Mouse (Mus musculus): ENCODE data around the gene Nfia.

DNA sequence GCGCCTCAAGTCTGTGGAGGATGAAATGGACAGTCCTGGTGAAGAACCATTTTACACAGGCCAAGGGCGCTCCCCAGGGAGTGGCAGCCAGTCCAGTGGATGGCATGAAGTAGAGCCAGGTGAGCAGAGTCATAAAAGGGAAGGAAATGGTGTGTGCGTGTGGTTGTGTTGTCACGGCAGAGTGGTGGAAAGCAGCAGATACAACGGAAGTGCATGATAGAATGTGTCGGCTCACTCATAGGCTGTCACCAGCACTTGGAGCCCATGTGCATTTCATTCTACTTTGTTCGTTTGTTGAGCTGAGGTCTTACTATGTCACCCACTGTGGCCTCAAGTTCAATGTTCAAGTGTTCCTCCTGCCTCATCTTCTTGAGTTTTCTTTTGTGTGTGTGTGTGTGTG, 248.3 kb downstream of the Nfia start:
- TF ChIP-seq CTCF (IDR thresholded peaks at IDR 0.05; ENCODE audit: control insufficient read depth, insufficient read depth, insufficient replicate concordance, low read depth, low read length) (no peak), POLR2A (IDR thresholded peaks at IDR 0.05; ENCODE audit: control insufficient read depth, low read depth, low read length) (no peak)
